Mouse (Mus musculus): ENCODE data around the gene Vac14.

Vac14 gene

GRCm38 (mm10) chr8:110717131-110717530 lies 98.7 kb downstream of the Vac14 start:
- DNase-seq (ENCODE audit: inconsistent ontology term), result no peak

GRCm38 (mm10) chr8:110718209-110718968 lies 100.0 kb downstream of the Vac14 start:
- DNase-seq (ENCODE audit: inconsistent ontology term), result no peak

- peak; percentile 48 for DNase-seq (ENCODE audit: inconsistent ontology term)
Measured at GRCm38 (mm10) chr8:110718969-110719670, 100.7 kb downstream of the Vac14 start.

- DNase-seq (ENCODE audit: inconsistent ontology term), result no peak
Measured at GRCm38 (mm10) chr8:110719898-110720653, 101.7 kb downstream of the Vac14 start.

- peak; percentile 95 for DNase-seq (ENCODE audit: inconsistent ontology term)
Measured at GRCm38 (mm10) chr8:110720685-110721598, 102.6 kb downstream of the Vac14 start, which contains the start of gene Mtss1l. Mtss1l (plus strand) TSS chr8:110721476.

GRCm38 (mm10) chr8:110721606-110722413 lies 103.4 kb downstream of the Vac14 start:
- peak; percentile 49 for DNase-seq (ENCODE audit: inconsistent ontology term)

GRCm38 (mm10) chr8:110722414-110723011 lies 104.1 kb downstream of the Vac14 start:
- no peak for DNase-seq (ENCODE audit: inconsistent ontology term)

GRCm38 (mm10) chr8:110724493-110724892 lies 106.1 kb downstream of the Vac14 start:
- no peak for DNase-seq (ENCODE audit: inconsistent ontology term)

- peak; percentile 86 for DNase-seq (ENCODE audit: inconsistent ontology term)
Measured at GRCm38 (mm10) chr8:110725084-110725838, 106.9 kb downstream of the Vac14 start.

- peak; percentile 58 for DNase-seq (ENCODE audit: inconsistent ontology term)
Measured at GRCm38 (mm10) chr8:110726893-110727292, 108.5 kb downstream of the Vac14 start.

- DNase-seq (ENCODE audit: inconsistent ontology term), result no peak
Measured at GRCm38 (mm10) chr8:110731346-110731859, 113.0 kb downstream of the Vac14 start.

- no peak for DNase-seq (ENCODE audit: inconsistent ontology term)
Measured at GRCm38 (mm10) chr8:110733036-110733435, 114.7 kb downstream of the Vac14 start.

- DNase-seq (ENCODE audit: inconsistent ontology term), result no peak
Measured at GRCm38 (mm10) chr8:110738591-110739195, 120.3 kb downstream of the Vac14 start.

- DNase-seq (ENCODE audit: inconsistent ontology term), result no peak
Measured at GRCm38 (mm10) chr8:110740629-110741175, 122.3 kb downstream of the Vac14 start.

GRCm38 (mm10) chr8:110741816-110742451 lies 123.5 kb downstream of the Vac14 start:
- DNase-seq (ENCODE audit: inconsistent ontology term), result no peak

GRCm38 (mm10) chr8:110742452-110742818 lies 124.0 kb downstream of the Vac14 start:
- no peak for DNase-seq (ENCODE audit: inconsistent ontology term)

GRCm38 (mm10) chr8:110745162-110745561 lies 126.8 kb downstream of the Vac14 start:
- DNase-seq (ENCODE audit: inconsistent ontology term), result no peak

- DNase-seq (ENCODE audit: inconsistent ontology term), result no peak
Measured at GRCm38 (mm10) chr8:110746661-110747060, 128.3 kb downstream of the Vac14 start.
